Mouse (Mus musculus): ENCODE measurements around the gene Ankra2.
A peak's percentile ranks its signal among the peaks of the same experiment; 100 is the strongest.

Ankra2 gene

DNA sequence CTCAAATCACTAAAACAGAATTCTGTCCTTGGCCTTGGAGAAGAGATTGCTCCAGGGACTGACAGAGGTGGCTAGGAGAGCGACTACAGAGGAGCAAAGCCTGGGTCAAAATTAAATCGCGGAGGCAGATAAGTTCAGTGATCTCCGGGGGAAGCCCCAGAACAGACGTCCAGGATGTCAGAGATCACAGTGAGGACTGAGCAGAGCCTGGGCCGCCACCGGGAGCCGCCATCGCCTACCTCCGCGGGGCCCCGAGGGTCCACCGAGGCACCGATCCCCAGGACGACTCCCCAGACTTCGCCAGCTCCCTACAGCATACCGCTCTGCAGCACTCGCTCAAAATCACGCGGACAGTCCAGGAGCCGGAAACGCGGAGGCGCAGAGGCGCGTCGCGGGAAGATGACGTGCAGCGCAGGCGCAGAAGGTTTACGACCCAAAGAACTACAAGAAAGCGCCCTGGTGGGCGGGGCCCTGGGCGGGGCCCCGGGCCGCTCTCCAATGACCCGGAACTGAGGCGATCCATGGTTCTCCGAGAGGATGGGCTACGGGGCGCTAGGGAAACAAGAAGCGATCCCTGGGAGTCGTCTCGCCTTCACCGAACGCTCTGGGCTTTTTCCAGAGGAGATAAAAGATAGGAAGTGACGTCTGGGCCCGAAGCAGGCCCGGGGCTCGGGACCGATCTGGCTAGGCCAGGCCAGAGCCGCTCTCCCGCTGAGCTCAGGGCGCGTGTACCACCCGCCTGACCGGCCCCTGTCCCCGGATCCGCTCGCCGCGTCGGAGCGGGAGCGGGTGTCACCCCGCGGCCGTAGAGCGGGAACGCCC lies at the start of gene Ankra2, which contains the start of gene Utp15:
Ankra2 (plus strand) TSS at position 439 of the 822 bp plus-strand sequence.
Utp15 (minus strand) TSS at position 406 of the 822 bp plus-strand sequence.
- DNase-seq (ENCODE audit: low read depth) = peak; percentile 97

GRCm38 (mm10) chr13:98222848-98223247 lies 40.0 kb upstream of the Ankra2 start:
- DNase-seq (ENCODE audit: low read depth) = no peak

DNA sequence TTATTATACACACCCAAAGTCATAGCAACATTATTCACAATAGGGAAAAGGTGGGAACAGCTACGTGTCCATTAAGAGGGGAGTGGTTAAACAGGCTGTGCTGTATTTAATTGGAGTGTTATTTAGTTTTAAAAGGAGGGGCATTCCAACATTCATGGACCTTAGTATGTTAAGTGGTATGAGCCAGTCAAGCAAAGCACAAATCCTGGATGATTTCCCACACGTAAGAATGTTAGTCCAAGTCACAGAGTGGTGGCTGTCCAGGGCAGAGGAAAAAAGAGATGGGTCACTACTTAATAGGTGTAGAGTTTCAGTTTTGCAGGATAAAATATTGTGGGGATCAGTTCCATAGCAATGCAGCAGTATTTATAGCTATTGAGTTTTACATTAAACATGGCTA lies 36.6 kb upstream of the Ankra2 start:
- DNase-seq (ENCODE audit: low read depth) = no peak

DNA sequence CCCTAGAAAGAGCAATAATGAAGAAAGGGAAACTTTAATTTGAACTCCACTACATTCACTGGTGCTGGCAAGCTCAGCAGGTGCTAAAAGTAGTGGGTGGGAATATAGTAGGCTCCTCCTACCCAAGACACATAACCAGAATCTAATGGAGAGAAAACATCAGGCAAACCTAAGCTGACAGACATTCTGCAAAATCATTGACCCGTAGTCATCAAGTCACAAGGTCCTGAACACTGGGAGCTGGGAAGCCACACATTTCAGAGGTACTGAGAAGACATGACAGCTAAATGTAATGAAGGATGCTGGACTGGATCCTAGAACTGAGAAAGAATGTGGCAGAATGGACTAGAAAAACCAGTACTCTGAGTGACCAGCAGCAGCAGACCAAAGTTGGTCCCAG lies 32.4 kb upstream of the Ankra2 start:
- no peak for DNase-seq (ENCODE audit: low read depth)

GRCm38 (mm10) chr13:98235451-98235850 lies 27.4 kb upstream of the Ankra2 start:
- no peak for DNase-seq (ENCODE audit: low read depth)

DNA sequence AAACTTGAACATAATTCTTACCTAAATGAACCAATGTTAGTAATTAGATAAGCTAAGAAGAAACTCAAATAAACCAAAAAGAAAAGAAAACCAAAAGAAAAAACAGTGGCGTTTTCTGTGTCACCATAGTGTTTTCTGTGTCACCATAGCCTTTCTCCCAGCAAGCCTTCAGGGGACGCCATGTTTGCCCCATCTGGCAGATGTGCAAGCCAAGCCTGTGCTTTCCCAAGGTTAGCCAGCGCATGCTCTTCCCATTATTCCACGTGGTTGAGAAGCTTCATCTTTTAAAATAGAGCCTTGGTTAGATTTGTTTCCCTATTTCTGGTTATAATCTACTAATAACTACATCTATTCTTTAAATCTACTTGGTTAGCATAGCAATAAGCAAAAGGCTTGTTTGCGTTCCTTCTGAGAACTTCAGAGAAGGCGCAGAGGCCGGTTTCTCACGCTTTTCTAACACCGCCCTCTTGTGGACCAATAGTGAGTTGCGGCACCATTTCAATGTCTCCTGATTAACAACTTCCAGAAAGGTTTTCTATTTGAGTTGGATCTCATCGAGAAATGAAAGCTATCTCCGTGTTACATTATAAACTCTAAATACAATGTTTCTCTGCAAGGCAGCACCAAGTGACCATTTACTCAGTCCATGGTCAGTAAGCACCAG lies 22.8 kb upstream of the Ankra2 start:
- peak; percentile 79 for DNase-seq (ENCODE audit: low read depth)

DNA sequence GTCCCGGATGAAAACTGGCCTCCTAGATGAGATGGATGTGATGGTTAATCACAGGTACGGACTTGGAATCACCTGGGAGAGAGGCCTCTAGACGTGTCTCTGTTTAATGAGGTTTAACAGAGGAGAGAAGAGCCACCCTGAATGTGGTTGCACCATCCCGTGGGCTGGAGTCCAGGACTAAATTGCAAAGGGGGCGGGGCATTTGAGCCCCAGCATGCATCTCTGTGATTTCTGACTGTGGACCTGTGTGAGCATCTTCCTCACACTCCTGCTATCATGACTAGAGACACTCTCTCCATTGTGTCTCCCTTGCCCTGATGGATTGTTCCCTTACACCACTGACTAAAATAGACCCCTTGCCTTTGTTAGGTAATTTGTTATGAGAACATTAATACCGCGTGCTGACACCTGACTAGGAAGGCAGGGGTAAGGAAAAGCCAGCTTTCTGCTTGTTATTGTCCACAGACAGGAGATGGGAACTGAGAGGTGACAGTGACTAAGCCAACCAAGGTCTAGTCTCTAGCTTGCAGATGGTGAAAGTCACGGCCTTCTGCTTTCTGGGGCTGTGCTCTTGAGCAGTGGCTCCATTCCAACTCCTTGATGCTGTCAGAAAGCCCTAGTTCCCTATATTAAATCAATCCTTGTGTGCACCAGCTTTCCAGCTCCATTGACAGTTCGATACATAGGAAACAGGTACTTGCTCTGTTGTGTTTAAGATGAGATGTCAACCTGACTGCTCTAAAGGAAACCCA lies 21.2 kb upstream of the Ankra2 start:
- DNase-seq (ENCODE audit: low read depth) = no peak

DNA sequence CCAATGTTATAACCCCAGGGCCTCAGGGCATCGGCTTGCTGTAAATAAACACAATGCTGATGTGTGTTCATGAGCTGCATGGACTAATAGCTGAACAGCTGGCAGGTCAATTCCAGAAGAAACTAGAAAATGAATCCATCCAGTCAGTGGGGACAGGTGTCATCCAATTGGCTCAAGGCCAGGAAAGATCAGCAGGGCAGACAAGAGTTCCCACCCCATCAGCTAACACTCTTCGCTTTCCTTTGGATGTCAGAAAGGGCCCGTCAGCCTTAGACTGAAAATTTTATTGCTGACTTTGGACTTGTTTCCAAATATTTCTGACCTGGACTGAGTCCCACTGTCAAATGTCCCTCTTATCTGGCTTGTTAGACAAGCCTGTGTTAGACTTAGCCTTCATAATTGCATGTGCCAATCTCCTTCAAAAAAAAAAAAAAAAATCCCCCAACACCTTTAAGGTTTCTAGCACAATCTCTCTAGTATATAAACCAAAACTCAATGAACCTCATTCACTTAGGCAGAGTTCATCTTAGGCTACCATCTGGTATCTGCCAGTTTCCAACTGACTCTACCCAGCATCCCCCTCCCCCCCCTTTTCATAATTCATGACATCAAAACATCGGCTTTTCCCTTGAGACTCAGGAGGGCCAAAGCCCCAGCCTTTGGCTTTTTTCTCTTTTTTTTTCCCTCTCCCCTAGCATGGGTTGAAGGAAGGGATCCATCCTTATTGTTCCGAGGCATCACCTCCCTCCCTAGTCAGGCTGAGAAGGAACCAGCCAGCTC lies 18.1 kb upstream of the Ankra2 start:
- DNase-seq (ENCODE audit: low read depth) = no peak

DNA sequence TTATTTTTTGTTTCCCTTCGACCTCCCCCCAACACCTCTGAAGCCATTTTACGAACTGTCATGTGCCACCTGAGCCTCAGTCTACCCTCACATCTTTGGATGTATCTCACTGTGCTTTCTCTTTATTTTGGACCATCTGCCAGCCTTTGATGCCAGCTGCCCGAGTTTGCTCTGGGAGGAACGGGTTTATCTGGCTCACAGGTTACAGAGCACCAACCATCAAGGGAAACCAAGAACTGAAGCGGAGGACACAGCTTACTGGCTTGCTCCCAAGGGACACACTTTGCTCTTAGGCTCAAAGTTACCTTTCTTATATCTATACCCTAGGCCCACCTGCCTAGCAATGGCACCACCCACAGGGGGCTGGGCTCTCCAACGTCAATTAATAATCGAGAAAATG lies 17.5 kb upstream of the Ankra2 start:
- DNase-seq (ENCODE audit: low read depth) = no peak

GRCm38 (mm10) chr13:98249594-98249993 lies 13.3 kb upstream of the Ankra2 start:
- no peak for DNase-seq (ENCODE audit: low read depth)

DNA sequence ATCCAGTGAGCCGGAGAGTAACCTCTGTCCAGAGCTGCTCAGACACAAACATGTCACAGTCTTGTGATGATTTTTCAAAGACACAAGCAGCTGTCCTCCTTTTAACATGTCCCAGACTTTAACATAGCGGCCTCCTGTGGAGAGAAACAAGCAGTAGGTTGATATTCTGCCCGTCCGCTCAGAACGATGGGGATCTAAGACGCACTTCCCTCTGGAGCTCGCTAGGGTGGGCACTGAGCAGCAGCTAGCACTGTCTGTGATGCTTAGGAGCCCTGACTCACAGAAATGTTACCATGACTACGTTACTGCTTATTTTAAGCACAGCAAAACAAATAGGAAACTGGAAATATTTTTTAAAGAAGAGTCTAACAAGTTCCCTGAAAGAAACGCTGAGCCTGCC lies 8.0 kb upstream of the Ankra2 start:
- no peak for DNase-seq (ENCODE audit: low read depth)

GRCm38 (mm10) chr13:98263458-98263987 lies 649 bp downstream of the Ankra2 start:
- DNase-seq (ENCODE audit: low read depth) = no peak

DNA sequence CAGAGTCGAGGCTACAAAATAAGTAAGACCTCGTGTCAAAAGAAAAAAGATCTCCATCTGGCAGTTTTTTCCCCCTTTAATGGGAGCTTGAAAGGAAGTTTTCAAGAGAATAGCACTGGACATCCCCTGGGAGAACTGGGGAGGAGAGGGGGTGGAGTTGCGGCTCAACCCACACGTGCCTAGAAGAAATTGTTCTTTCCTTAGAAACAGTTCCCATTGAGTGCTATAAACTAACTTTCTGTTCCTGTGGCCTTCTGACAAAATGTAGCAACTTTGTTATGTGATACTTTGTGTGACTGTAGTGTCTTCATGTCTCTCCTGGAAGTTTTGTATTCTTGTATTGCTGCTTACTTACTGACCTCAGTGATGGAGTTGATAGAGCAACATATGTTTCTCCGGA lies 1.2 kb downstream of the Ankra2 start:
- no peak for DNase-seq (ENCODE audit: low read depth)

GRCm38 (mm10) chr13:98274023-98274422 lies 11.1 kb downstream of the Ankra2 start:
- DNase-seq (ENCODE audit: low read depth) = no peak

DNA sequence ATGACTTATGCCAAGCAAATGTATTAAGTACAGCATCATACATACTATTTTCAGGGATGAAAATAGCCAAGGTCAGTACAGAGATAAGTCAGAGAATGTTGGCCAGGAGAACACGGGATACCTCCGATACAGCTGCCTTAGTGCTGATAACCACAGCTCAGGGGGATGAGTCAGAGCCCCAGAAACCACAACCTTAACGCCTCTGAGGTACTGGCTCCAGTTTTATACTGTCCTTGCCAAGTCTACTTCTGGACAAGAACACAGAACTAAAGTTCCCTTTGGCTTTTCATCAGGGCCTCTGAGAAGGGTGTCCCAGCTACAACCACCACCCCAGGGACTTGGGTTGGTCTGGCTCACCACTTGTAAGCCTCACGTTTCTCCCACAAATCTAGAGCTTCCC lies 12.8 kb downstream of the Ankra2 start:
- no peak for DNase-seq (ENCODE audit: low read depth)

- no peak for DNase-seq (ENCODE audit: low read depth)
These were observed 13.4 kb downstream of the Ankra2 start for GRCm38 (mm10) chr13:98276253-98276652.

- DNase-seq (ENCODE audit: low read depth) = no peak
These were observed 14.6 kb downstream of the Ankra2 start for GRCm38 (mm10) chr13:98277501-98277900.

- DNase-seq (ENCODE audit: low read depth) = no peak
These were observed 16.8 kb downstream of the Ankra2 start, which contains the start of gene Gm21976 for GRCm38 (mm10) chr13:98279686-98280085. Gene Gm21976, plus strand, starts transcription at chr13:98279887.

DNA sequence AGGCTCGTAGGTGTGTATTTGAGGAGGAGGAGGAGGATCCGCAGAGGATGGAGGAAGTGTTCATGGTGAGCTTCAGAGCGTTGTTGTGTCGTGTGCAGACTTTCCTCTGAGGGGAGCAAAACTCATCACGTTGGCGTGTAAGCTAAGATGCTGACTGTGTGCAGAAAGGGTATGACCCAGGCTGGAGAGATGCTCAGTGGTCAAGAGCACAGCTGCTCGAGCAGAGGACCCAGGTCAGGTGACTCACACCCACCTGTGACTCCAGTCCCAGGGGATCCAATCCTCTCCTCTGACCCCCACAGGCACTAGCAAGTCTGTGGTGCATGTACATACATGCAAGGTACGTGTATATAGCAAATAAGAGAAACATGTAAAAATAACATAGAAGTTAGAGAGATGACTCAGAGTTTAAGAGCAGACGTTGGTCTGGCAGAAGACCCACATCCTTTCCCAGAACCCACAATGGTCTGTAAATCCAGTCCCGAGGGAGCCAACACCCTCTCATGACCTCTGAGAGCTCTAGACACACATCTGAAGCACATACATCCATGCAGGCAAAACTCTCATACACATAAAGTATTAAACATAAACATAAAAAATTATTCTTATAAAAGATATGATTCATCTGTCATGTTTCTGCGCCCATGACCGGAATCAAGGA lies 18.2 kb downstream of the Ankra2 start:
- no peak for DNase-seq (ENCODE audit: low read depth)

DNA sequence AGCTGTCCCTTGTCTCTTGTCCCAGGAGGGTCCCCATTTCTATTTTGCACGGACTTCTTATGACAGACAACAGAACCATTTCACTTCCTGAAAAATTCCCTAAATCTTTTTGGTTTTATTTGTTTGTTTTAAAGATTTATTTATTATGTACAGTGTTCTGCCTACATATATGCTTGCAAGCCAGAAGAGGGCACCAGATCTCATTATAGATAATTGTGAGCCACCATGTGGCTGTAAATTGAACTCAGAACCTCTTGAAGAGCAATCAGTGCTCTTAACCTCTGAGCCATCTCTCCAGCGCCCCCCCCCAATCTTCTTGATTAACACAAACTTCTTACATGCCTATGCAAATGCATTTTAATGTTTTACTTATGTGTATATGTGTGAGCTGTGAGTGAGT lies 27.8 kb downstream of the Ankra2 start:
- DNase-seq (ENCODE audit: low read depth) = no peak

- DNase-seq (ENCODE audit: low read depth) = no peak
These were observed 28.8 kb downstream of the Ankra2 start for GRCm38 (mm10) chr13:98291712-98292111.

Measured in c-Kit-positive CD71-negative TER-119-negative erythroid progenitor cells, embryonic 14.5 days (primary cell).